Mouse (Mus musculus): Measurements from ENCODE around the gene Cntrob.

Cntrob gene

GRCm38 (mm10) chr11:69295286-69295685 is 28.3 kb downstream of the Cntrob start:
- no peaks in the 10 kb centered on the region for H3K36me3 ChIP-seq (ENCODE audit: control insufficient read depth, insufficient read depth, low read length, poor library complexity, severe bottlenecking)
- no peak for DNase-seq (ENCODE audit: low read depth, low spot score)
- H3K27me3 ChIP-seq (ENCODE audit: control insufficient read depth, insufficient read depth, low read length, poor library complexity, severe bottlenecking): no peaks in the 10 kb centered on the region

- DNase-seq (ENCODE audit: low read depth, low spot score): no peak
- Histone ChIP-seq H3K27me3 (ENCODE audit: control insufficient read depth, insufficient read depth, low read length, poor library complexity, severe bottlenecking) (no peaks in the 10 kb centered on the region), H3K36me3 (ENCODE audit: control insufficient read depth, insufficient read depth, low read length, poor library complexity, severe bottlenecking) (no peaks in the 10 kb centered on the region)
These were observed 32.5 kb downstream of the Cntrob start for GRCm38 (mm10) chr11:69291111-69291510.

- H3K27me3 ChIP-seq (ENCODE audit: control insufficient read depth, insufficient read depth, low read length, poor library complexity, severe bottlenecking): no peaks in the 10 kb centered on the region; the same call in none of the 2 replicates
- no peak for DNase-seq (ENCODE audit: low read depth, low spot score)
- H3K36me3 ChIP-seq (ENCODE audit: control insufficient read depth, insufficient read depth, low read length, poor library complexity, severe bottlenecking): no peaks in the 10 kb centered on the region
These were observed 46.3 kb downstream of the Cntrob start for GRCm38 (mm10) chr11:69277267-69277666.

GRCm38 (mm10) chr11:69276081-69276480 is 47.5 kb downstream of the Cntrob start:
- Histone ChIP-seq H3K27me3 (ENCODE audit: control insufficient read depth, insufficient read depth, low read length, poor library complexity, severe bottlenecking) (no peaks in the 10 kb centered on the region; the same call in none of the 2 replicates), H3K36me3 (ENCODE audit: control insufficient read depth, insufficient read depth, low read length, poor library complexity, severe bottlenecking) (no peaks in the 10 kb centered on the region)
- DNase-seq (ENCODE audit: low read depth, low spot score): no peak

GRCm38 (mm10) chr11:69275650-69276049 is 47.9 kb downstream of the Cntrob start:
- DNase-seq (ENCODE audit: low read depth, low spot score): no peak
- no peaks in the 10 kb centered on the region for H3K36me3 ChIP-seq (ENCODE audit: control insufficient read depth, insufficient read depth, low read length, poor library complexity, severe bottlenecking)
- H3K27me3 ChIP-seq (ENCODE audit: control insufficient read depth, insufficient read depth, low read length, poor library complexity, severe bottlenecking): no peaks in the 10 kb centered on the region; the same call in none of the 2 replicates

- Histone ChIP-seq H3K27me3 (ENCODE audit: control insufficient read depth, insufficient read depth, low read length, poor library complexity, severe bottlenecking) (no peaks in the 10 kb centered on the region; the same call in none of the 2 replicates), H3K36me3 (ENCODE audit: control insufficient read depth, insufficient read depth, low read length, poor library complexity, severe bottlenecking) (no peaks in the 10 kb centered on the region)
- DNase-seq (ENCODE audit: low read depth, low spot score): peak; percentile 88
These were observed 51.3 kb downstream of the Cntrob start for GRCm38 (mm10) chr11:69272122-69272740.

- H3K27me3 ChIP-seq (ENCODE audit: control insufficient read depth, insufficient read depth, low read length, poor library complexity, severe bottlenecking): no peaks in the 10 kb centered on the region; the same call in none of the 2 replicates
- DNase-seq (ENCODE audit: low read depth, low spot score): peak; percentile 87
- no peaks in the 10 kb centered on the region for H3K36me3 ChIP-seq (ENCODE audit: control insufficient read depth, insufficient read depth, low read length, poor library complexity, severe bottlenecking)
These were observed 54.0 kb downstream of the Cntrob start for GRCm38 (mm10) chr11:69269575-69269974.

- DNase-seq (ENCODE audit: low read depth, low spot score): no peak
- Histone ChIP-seq H3K27me3 (ENCODE audit: control insufficient read depth, insufficient read depth, low read length, poor library complexity, severe bottlenecking) (no peaks in the 10 kb centered on the region; the same call in none of the 2 replicates), H3K36me3 (ENCODE audit: control insufficient read depth, insufficient read depth, low read length, poor library complexity, severe bottlenecking) (no peaks in the 10 kb centered on the region)
These were observed 55.5 kb downstream of the Cntrob start for GRCm38 (mm10) chr11:69268100-69268499.

- peak; percentile 58 for DNase-seq (ENCODE audit: low read depth, low spot score)
- H3K36me3 ChIP-seq (ENCODE audit: control insufficient read depth, insufficient read depth, low read length, poor library complexity, severe bottlenecking): no peaks in the 10 kb centered on the region
- no peaks in the 10 kb centered on the region; the same call in 1 of the 2 replicates for H3K27me3 ChIP-seq (ENCODE audit: control insufficient read depth, insufficient read depth, low read length, poor library complexity, severe bottlenecking)
These were observed 56.2 kb downstream of the Cntrob start for GRCm38 (mm10) chr11:69267341-69267740.

- H3K36me3 ChIP-seq (ENCODE audit: control insufficient read depth, insufficient read depth, low read length, poor library complexity, severe bottlenecking): no peaks in the 10 kb centered on the region
- DNase-seq (ENCODE audit: low read depth, low spot score): peak; percentile 66
- H3K27me3 ChIP-seq (ENCODE audit: control insufficient read depth, insufficient read depth, low read length, poor library complexity, severe bottlenecking): no peaks in the 10 kb centered on the region; the same call in 1 of the 2 replicates
These were observed 57.3 kb downstream of the Cntrob start for GRCm38 (mm10) chr11:69266253-69266652.

- no peaks in the 10 kb centered on the region; the same call in 1 of the 2 replicates for H3K27me3 ChIP-seq (ENCODE audit: control insufficient read depth, insufficient read depth, low read length, poor library complexity, severe bottlenecking)
- DNase-seq (ENCODE audit: low read depth, low spot score): no peak
- no peaks in the 10 kb centered on the region for H3K36me3 ChIP-seq (ENCODE audit: control insufficient read depth, insufficient read depth, low read length, poor library complexity, severe bottlenecking)
These were observed 58.2 kb downstream of the Cntrob start for GRCm38 (mm10) chr11:69265410-69265809.

- Histone ChIP-seq H3K36me3 (ENCODE audit: control insufficient read depth, insufficient read depth, low read length, poor library complexity, severe bottlenecking) (no peaks in the 10 kb centered on the region), H3K27me3 (ENCODE audit: control insufficient read depth, insufficient read depth, low read length, poor library complexity, severe bottlenecking) (no peaks in the 10 kb centered on the region; the same call in 1 of the 2 replicates)
- DNase-seq (ENCODE audit: low read depth, low spot score): no peak
These were observed 59.3 kb downstream of the Cntrob start for GRCm38 (mm10) chr11:69264276-69264675.

- no peak for DNase-seq (ENCODE audit: low read depth, low spot score)
- no peaks in the 10 kb centered on the region for H3K27me3 ChIP-seq (ENCODE audit: control insufficient read depth, insufficient read depth, low read length, poor library complexity, severe bottlenecking)
These were observed 63.5 kb downstream of the Cntrob start for GRCm38 (mm10) chr11:69260111-69260510.

GRCm38 (mm10) chr11:69258287-69258686 is 65.3 kb downstream of the Cntrob start:
- Histone ChIP-seq H3K27me3 (ENCODE audit: control insufficient read depth, insufficient read depth, low read length, poor library complexity, severe bottlenecking) (no peaks in the 10 kb centered on the region), H3K36me3 (ENCODE audit: control insufficient read depth, insufficient read depth, low read length, poor library complexity, severe bottlenecking) (no peaks in the 10 kb centered on the region)
- DNase-seq (ENCODE audit: low read depth, low spot score): peak; percentile 84

More at GRCm38 (mm10) chr11:69260111-69260510, 63.5 kb downstream of the Cntrob start:
- H3K36me3 ChIP-seq (ENCODE audit: control insufficient read depth, insufficient read depth, low read length, poor library complexity, severe bottlenecking): no peaks in the 10 kb centered on the region

- Histone ChIP-seq H3K27me3 (ENCODE audit: control insufficient read depth, insufficient read depth, low read length, poor library complexity, severe bottlenecking) (no peaks in the 10 kb centered on the region), H3K36me3 (ENCODE audit: control insufficient read depth, insufficient read depth, low read length, poor library complexity, severe bottlenecking) (no peaks in the 10 kb centered on the region)
- DNase-seq (ENCODE audit: low read depth, low spot score): peak; percentile 81
These were observed 65.8 kb downstream of the Cntrob start for GRCm38 (mm10) chr11:69257807-69258206.

- H3K36me3 ChIP-seq (ENCODE audit: control insufficient read depth, insufficient read depth, low read length, poor library complexity, severe bottlenecking): no peaks in the 10 kb centered on the region
- DNase-seq (ENCODE audit: low read depth, low spot score): no peak
- no peaks in the 10 kb centered on the region for H3K27me3 ChIP-seq (ENCODE audit: control insufficient read depth, insufficient read depth, low read length, poor library complexity, severe bottlenecking)
These were observed 66.5 kb downstream of the Cntrob start for GRCm38 (mm10) chr11:69257072-69257471.
